Mouse (Mus musculus) layer of hippocampus, adult 8-10 months (tissue): ENCODE data around the gene Ntrk3. TPM values are rescaled to one million over a fixed set of nuclear protein-coding genes. Genes with fewer than 3 reads are reported as not detected.

Source experiments
- DNase-seq, 2 experiments: peaks; one replicate each; pipeline ENCODE4 v3.0.0; 2022; ENCODE audit warnings: low spot score in 2 of 2
- total RNA-seq, 4 experiments: library from RNA; stranded (reverse); gene quantifications; 2 replicates each; pipeline ENCODE4 v1.2.4; 2022

The Ntrk3 gene
- total RNA-seq, 4 experiments from 2014 or later, result 175 to 215 (median 192) TPM

DNA sequence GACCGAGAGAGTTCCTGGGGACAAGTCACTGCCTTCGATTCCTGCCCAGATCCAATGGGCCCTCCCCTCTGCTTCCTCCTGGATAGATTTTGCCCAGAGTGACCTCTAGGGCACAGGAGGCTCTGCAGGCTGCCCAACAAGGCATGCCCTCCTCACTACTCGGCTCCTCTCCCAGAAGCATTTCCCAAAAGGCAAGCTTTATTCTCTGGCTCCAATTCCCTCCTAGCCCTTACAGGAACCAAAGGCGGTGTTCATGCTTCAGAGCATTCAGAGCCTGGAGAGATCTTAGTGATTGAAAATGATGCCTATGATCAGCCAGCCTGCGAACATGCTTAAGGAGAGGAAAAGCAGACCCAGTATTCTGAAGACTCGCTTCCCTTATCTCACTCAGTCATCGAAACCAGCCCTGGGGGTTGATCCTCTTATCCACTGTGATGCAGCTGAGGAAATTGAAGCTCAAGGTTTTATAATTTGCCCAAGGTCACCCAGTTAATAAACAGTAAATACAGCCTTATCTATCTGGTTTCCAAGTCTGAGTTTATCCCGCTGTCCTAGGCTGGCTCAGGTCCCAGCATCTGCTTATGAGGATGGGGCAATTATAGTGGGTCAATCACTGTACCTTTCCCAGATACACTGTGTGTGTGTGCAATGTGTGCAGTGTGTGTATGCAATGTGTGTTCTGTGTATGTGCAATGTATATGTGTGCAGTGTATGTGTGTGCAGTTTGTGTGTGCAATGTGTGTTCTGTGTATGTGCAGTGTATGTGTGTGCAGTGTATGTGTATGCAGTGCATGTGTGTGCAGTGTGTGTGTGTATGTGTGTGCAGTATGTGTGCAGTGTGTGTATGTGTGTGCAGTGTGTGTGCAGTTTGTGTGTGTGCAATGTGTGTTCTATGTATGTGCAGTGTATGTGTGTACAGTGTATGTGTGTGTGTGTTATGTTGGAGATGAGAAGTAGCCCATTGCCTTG lies 376.2 kb downstream of the Ntrk3 start:
- DNase-seq, result no peak

GRCm38 (mm10) chr7:78347464-78347863 lies 390.3 kb downstream of the Ntrk3 start:
- DNase-seq, result no peak

DNA sequence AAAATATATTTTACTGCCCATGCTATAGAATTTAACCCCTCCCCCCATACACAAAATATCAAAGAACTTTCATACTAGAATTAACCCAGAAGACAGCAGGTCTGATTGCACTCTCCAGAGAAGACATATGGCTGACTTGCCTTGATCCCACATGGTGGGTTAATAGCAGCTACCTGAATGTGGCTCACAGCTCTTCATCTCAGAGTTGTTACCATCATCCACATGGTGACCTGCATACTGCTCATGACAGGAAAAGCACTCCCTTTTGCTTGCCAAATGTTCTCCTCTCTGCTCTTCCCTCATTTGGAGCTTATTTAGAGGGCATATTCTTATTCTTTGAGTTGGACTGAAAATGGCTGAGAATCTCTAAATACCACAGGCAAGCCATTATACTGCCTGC lies 404.4 kb downstream of the Ntrk3 start:
- no peak for DNase-seq

DNA sequence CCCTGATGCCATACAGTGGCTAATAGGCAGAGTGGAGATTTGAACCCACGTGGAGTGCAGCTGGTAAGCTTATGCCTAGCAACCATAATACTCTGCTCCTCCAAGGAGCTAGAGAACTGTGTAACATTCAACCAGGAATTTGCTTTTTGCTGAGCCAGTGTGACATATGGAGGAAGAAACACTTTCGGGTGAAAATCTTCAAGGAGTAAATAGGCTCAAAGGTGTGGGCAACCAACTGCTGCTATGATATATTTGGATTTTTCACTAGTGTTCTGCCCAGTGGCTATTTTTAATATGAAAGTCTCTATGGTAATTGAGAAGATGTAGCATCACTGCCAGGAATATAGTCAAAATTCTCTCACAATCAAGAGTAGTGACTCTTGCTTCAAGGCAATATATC lies 409.5 kb downstream of the Ntrk3 start:
- DNase-seq, result no peak

DNA sequence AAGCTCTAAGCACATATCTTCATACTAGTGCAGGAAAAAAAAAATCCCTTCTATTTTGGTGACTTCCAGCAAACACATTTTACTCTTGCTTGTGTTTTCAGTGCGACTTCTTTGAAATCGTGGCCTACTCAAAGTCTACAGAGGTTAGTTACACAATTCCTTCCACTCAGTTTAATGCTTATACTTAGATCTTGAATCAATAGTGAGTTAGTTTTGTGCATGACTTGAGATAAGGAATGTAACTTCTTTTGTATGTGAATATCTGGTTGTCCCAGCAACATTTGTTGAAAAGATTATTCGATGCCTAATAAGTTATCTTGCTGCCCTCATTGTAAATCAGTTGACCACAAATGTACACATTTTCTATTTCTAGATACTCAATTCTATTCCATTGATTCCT lies 411.6 kb downstream of the Ntrk3 start:
- no peak for DNase-seq

GRCm38 (mm10) chr7:78318640-78319039 lies 419.2 kb downstream of the Ntrk3 start:
- DNase-seq, result no peak

DNA sequence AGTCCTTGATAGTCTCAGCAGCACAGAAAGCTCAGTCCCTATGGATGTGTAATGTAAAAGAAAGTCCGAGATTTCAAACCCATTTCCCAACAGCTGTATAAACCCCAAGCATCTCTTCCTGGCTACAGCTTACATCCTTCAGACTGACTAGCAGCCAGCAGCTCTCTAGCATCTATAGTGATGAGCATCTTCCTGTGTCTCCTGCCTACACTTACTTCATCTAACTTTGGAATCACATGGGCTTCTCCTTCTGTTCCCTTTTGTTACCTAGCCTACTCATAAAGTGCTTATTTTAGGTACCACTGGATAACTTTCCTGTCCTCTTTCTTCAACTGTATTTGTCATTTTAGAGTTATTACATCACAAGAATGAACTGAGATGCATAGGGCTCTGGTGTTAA lies 432.0 kb downstream of the Ntrk3 start:
- DNase-seq, result no peak

- no peak for DNase-seq
Observed at GRCm38 (mm10) chr7:78305029-78305428, 432.8 kb downstream of the Ntrk3 start.

DNA sequence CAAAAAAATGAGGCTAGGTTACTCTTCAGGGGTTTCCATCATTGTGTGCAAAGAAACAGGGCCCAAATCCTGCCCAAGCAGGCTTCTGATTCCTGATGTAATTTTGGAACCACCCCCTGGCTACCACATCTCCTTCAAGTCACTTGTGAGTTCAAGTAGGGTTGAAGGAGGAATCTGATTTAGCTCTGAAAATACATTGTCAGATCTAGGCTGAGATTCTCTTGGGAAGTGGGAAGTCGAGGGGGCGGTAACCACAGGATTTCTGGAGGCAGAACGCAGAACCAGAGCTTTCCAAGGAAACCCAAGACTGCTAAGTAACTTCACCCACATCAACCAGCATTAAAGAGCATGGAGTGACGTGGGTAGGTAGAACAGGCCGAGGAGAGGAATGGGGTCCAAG lies 440.5 kb downstream of the Ntrk3 start:
- DNase-seq, result no peak

DNA sequence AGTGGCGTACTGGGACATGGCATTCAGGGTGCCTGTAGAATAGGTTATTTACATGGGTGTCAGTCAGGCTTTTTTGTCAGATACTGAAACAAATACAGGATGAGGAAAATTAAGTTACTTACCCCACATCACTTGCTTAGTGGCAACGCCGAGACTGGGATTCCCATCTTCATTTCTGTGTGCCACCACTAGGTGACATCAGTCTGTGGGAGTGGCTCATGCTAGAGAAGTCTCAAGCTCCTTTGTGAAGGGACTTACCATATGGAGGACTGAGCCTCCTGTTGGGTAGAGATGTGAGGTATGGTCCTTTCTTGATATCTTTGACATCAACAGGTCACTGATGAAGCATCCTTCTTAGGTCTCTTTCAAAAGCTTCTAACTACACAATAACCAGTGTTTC lies 443.5 kb downstream of the Ntrk3 start:
- no peak for DNase-seq

DNA sequence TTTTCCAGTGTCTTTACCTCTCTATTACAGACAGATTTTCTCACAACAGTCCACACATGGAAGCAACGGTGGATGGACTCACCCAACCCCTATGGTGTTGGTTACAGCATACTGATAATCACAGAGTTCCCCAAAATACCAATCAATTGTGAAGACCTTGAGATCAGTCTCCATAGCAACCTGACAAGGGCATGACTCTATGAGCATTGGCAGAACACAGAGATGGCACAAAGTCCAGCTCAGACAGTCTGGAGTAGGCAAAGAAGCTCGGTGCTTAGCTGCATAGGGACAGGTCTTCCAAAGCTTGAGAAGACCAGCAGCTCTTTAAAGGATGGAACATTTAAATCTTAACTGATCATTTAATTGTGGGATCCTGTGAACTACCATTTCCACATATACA lies 447.6 kb downstream of the Ntrk3 start:
- DNase-seq, result no peak

DNA sequence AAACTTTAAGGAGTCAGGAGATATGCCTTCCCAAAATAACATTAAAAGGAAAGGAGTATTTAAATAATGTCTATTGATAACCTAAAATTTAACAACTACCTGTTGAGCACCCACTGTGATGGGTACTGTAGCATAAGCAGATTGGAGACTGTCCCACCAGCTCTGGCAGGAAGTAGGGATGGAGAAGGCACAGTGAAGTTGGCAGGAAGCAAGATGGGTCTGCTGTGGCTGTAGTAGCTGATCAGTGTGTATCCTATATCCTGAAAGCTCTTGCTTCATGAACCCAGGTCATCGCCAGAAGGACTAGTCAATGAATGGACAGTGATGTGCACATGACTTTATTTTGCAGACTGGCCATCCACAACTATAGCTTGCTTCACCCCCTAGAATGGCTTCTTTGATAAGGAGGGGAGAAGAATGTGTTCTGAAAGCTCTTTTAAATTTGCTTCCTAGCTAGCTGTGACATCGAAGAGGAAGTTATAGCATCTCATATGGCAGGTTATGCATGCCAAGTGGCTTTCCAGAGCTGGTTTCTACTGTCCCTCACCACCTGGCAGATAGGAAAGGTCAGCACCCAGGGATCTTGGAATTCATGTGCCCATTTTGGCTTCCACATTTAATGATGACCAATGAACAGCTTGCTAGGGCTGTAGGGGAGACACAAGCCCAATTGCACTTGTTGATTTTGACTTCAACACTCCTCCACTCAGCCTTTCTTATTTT lies 451.1 kb downstream of the Ntrk3 start:
- DNase-seq, result no peak

DNA sequence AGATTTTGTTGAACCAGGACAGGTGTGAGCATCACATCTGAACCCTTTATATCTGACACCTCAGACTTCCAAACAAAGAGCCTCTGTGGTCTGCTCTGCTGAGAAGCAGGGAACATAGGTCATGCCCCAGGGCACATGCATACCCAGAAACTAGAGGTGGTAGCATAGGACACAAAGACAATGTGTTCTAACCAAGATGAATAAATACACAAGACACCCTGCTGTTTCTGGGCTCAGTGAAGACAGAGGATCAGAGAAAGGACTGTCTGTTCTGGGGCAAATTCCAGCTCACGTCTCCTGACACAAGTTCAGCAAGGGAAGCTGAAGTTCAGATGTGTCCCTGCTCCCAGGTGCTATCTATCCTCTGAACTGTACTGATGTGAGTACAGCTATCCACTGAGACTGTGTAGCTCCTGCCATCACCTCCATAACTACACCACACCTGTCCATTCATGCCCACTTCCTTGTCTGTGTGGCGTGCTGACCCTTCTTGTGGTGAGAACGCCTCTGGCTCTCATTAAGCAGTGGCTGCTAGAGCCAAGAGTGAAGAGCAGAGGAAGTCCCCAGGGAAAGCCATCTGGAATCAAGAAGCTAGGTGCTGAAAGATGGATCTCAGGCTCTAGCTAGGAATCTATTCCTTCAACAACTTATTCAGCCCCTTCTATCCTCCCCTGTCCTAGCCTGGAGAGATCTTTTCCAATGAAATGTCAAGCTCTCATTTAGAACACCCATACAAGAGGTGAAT lies 468.1 kb downstream of the Ntrk3 start:
- no peak for DNase-seq

GRCm38 (mm10) chr7:78267461-78268007 lies 470.3 kb downstream of the Ntrk3 start:
- DNase-seq, result no peak

- no peak for DNase-seq
Observed at GRCm38 (mm10) chr7:78264432-78265002, 473.3 kb downstream of the Ntrk3 start.

DNA sequence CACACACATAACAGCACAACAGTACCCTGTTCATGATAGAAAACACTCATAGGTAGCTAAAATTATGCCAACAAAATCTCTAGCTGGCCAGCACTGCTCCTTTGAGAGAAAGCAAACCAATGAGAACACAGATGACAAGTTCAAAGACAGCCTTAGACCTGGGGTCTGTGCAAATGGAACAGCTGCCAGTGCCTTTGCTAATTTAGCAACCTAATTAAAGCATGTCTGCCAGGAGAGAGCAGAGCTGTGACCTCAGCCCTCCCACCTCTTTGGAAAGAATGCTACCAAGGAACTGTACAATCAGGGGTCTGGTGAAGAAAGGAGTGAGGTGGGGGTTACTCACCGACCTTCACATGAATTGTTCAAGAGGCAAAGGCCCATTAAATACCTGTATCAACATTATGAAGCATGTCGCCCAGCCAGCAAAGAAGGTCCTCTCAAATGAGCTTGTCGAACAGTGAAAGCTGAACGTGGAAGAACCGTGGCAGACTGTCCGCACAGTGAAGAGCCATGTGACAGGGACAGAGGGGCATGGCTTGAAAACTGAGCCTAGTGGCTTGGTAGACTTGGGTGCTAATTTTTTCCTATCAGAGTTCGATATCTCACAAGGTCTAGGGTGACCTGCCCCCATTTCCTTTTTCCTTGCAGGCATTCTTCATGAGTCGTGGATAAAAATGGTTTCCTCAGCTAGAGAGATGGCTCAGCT lies 476.2 kb downstream of the Ntrk3 start:
- no peak for DNase-seq

DNA sequence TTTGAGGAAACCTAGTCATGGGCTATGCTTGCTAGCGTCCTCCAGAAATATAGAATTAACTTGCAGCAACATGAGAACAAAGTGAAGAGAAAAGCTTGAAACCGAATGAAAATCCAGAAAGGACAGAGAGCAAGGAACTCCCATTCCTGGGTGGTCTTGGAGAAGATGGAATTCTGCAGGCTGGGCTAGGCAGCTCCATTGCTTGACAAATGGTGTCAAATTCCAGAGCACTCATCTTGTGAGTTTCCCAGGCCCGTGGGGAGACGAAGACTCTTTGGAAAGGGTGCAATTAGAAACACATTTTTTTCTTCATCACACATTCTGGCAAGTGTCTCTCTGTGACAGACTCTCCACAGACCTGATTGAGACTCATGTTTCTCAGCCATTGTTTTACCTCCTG lies 479.7 kb downstream of the Ntrk3 start:
- no peak for DNase-seq

DNA sequence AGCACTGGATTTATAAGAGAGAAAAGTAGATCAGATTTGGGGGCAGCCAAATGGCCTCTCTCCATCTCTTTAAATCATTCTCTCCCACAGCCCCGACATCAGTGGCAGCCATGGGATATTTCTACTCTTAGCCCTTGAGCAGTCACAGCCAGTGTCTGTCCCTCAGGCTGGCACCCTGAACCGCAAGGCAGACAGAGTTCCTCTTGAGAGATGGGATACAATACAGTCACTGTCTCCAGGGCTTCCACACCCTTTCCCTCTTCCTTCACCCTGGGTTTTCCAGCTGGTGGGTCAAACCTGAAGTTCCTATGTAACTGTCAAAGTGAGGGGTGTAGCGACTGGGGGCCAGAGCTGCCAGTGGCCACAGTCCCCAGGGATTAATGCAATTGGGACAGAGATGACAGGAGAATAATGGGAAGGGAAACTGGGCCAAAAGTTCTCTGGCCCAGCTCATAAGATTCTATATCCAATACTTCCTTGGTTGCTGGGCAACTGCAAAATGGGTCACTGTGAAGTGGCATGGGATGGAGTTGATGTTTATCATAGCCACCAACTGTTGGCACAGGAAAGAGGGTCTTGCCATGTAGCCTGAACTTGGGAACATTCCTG lies 483.9 kb downstream of the Ntrk3 start:
- no peak for DNase-seq

GRCm38 (mm10) chr7:78248119-78248642 lies 489.6 kb downstream of the Ntrk3 start:
- no peak for DNase-seq

DNA sequence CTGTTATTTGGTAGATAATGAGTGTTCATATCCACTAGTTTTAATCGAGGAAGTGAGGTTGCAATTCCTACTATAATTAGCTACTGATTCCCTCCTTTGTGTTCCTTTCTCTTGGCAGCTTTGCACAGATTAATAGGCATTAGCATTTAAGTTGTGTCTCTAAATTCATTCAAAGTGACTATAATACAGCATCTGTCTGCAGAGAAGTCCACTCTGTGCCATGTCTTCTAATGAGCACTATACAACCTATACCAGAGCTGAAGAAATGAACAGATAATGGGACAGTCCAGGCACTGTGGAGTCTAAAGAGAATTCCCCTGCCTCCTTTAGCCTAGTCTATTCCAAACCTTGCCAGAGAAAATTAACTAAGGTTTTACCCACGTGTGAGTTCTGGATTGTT lies 498.8 kb downstream of the Ntrk3 start:
- DNase-seq, result no peak
